Mouse (Mus musculus) kidney, embryonic 16.5 days (tissue): Measurements from ENCODE around the gene Rps6kc1. TPM values are rescaled to one million over a fixed set of nuclear protein-coding genes. Genes with fewer than 3 reads are reported as not detected.
"Not testable (repeated sequence)": the region's sequence is repeated elsewhere in the genome, so short reads cannot be mapped to it uniquely, and the experiment has no call there.

ENCODE experiments used
- ATAC-seq: fragments of 200-750 bp; cut with Nextera tagmentation; 2 replicates; pipeline ENCODE4 v1.8.0; 2017; ENCODE audit warnings: moderate TSS enrichment; ENCODE audit not compliant: low FRiP score, low TSS enrichment
- H3K27ac ChIP-seq: fragments of 300-500 bp; sonication (generic); 2 replicates; pipeline ENCODE4 v1.5.1; 2014; ENCODE audit warnings: low read length
- H3K27me3 ChIP-seq: fragments of 300-500 bp; sonication (generic); 2 replicates; pipeline ENCODE4 v1.6.1; 2014; ENCODE audit warnings: low read length, control low read depth, mixed read lengths; ENCODE audit not compliant: insufficient read depth
- H3K36me3 ChIP-seq: fragments of 300-500 bp; sonication (generic); 2 replicates; pipeline ENCODE4 v1.6.1; 2014; ENCODE audit warnings: low read length, control low read depth, mixed read lengths; ENCODE audit not compliant: insufficient read depth
- H3K4me1 ChIP-seq: fragments of 300-500 bp; sonication (generic); 2 replicates; pipeline ENCODE4 v1.6.1; 2014; ENCODE audit warnings: low read length, control low read depth, mixed read lengths; ENCODE audit not compliant: insufficient read depth
- H3K4me2 ChIP-seq: fragments of 300-500 bp; sonication (generic); replicated peaks from 2 replicates; pipeline ENCODE4 v1.6.1; 2014; ENCODE audit warnings: low read depth, low read length
- H3K4me3 ChIP-seq: fragments of 300-500 bp; sonication (generic); 2 replicates; pipeline ENCODE4 v1.5.1; 2014; ENCODE audit warnings: mild to moderate bottlenecking, low read length
- H3K9ac ChIP-seq: fragments of 300-500 bp; sonication (generic); replicated peaks from 2 replicates; pipeline ENCODE4 v1.6.1; 2014; ENCODE audit warnings: low read length
- H3K9me3 ChIP-seq: fragments of 300-500 bp; sonication (generic); 2 replicates; pipeline ENCODE4 v1.6.1; 2016; ENCODE audit warnings: low read length, control low read depth
- WGBS: fragments of 180-500 bp; shearing (Covaris S2); extraction: QIAGEN DNeasy Blood & Tissue Kit; methylation state at CpG from one replicate; pipeline ENCODE4 v1.1.7; 2014; 5-methylcytosine and 5-hydroxymethylcytosine counted together
- polyA plus RNA-seq: library from polyadenylated mRNA; unstranded; fragments of >200 nt; fragmentation: Nextera tagmentation; extraction: Ambion mirVana; gene quantifications from 2 replicates; pipeline ENCODE4 v1.2.1, GENCODE M21; 2015

The Rps6kc1 gene
- polyA plus RNA-seq, 1 experiment from 2014 or later, result 14.4 TPM

- no peaks in the 10 kb centered on the region for H3K27me3 ChIP-seq
- no peaks in the 10 kb centered on the region for H3K9me3 ChIP-seq
- H3K27ac ChIP-seq, result peak overlapping the region; percentile 98
- peaks cover 4% of the 10 kb centered on the region; the same call in 1 of the 2 replicates for H3K36me3 ChIP-seq
- H3K9ac ChIP-seq, result peak overlapping the region; percentile 93
- H3K4me3 ChIP-seq, result peak overlapping the region; percentile 77
- WGBS, result 5% methylated on average over 27 of the region's 27 CpGs
- peaks cover 11% of the 10 kb centered on the region; the same call in 1 of the 2 replicates for H3K4me1 ChIP-seq
- H3K4me2 ChIP-seq, result peak overlapping the region; percentile 57
- ATAC-seq, result peak; percentile 28
Observed at GRCm38 (mm10) chr1:190929010-190929695, 17.6 kb upstream of the Rps6kc1 start.

DNA sequence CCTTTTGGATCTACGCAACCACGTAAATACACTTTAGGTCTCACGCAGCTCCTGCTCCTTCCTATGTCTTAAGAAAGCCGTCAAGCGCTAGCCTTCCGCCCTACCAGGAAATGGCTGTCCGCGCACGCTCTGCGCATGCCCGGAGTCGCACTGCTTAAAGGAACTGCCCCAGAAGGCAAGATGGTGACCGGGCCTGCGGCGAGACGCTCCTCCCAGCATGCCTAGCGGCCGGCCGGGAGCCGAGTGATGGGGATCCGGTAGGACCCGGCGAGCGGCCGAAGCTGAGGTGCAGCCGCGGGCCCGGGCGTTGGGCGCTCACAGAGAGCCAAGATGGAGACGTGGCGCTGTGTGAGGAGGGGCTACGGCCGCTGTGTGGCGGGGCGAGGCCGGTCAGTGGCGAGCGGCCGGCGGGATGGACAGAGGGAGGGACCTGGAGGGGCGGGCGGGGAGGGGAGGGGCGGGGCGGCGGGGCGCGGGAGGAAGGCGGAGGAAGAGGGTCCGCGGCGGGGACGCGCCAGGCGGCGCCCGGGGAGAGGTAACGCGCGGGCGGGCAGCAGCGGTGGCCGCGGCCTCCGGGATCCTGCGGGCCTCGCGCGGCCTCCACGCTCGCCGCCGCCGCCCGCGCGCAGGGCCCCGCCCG, 16.9 kb upstream of the Rps6kc1 start:
- H3K4me1 ChIP-seq, result peaks cover 11% of the 10 kb centered on the region; the same call in 1 of the 2 replicates
- no peaks in the 10 kb centered on the region for H3K9me3 ChIP-seq
- H3K9ac ChIP-seq, result peak overlapping the region; percentile 93
- no peaks in the 10 kb centered on the region for H3K27me3 ChIP-seq
- under 1% methylated on average over 31 of the region's 79 CpGs for WGBS
- H3K27ac ChIP-seq, result peak overlapping the region; percentile 98
- no peaks in the 10 kb centered on the region for H3K36me3 ChIP-seq
- ATAC-seq, result peak; percentile 98
- peak overlapping the region; percentile 77 for H3K4me3 ChIP-seq
- peak overlapping the region; percentile 62 for H3K4me2 ChIP-seq

DNA sequence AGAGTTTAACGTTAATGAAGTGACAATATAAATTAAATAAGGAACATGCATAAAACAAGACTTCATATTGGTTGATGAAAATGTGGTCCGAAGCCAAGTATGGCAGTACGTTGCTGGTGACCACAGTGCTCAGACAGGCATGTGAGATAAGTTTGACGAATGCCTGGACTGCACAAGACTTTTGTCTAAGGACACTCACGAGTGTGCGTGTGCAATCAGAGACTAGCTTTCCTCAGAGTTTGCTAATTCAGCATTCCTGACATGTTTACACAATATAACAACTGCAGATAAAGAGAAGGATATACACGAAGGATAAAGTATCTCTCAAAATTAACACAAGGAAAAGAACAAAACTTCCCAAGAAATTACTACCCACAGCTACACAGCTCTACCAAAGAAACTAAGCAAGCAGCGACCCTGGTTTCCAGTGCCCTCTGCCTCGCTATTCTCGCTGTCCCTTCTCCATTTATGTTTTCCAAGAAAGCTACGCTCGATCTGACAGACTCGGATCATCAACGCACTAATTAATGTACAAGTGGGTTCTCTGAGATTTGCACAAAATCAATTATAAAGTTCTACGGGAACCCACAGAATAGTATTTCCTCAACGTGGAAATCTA, 16.3 kb upstream of the Rps6kc1 start:
- peak; percentile 5 for ATAC-seq
- Histone ChIP-seq H3K27ac (peak overlapping the region; percentile 98), H3K4me1 (peaks cover 11% of the 10 kb centered on the region; the same call in 1 of the 2 replicates), H3K27me3 (no peaks in the 10 kb centered on the region), H3K9me3 (no peaks in the 10 kb centered on the region), H3K4me2 (peak overlapping the region; percentile 62), H3K36me3 (no peaks in the 10 kb centered on the region), H3K4me3 (peak overlapping the region; percentile 77), H3K9ac (peak overlapping the region; percentile 93)
- WGBS, result 14% methylated on average over 16 of the region's 16 CpGs

DNA sequence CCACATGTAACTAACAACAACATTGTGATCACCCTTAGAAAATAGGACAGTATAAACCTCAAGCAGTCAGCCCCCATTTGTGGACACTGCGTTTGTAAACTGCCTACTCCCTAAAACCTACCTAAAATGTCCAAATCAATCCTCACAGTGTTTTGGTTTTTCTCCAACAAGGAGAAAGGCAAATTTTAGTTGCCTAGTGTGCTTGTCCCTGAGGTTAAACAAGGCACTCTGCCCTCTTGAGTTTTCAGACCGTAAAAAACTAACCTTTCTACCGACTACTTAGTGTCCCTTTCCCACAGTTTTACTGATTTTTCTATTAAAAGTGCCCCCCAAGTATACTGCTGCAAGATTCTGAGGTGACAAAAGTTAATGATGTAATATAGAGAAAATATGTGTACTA, 15.7 kb upstream of the Rps6kc1 start:
- Histone ChIP-seq H3K9me3 (no peaks in the 10 kb centered on the region), H3K27me3 (no peaks in the 10 kb centered on the region), H3K27ac (no peak overlapping the region), H3K4me3 (no peak overlapping the region), H3K4me1 (peaks cover 11% of the 10 kb centered on the region; the same call in 1 of the 2 replicates), H3K36me3 (no peaks in the 10 kb centered on the region), H3K9ac (no peak overlapping the region), H3K4me2 (no peak overlapping the region; the same call in 1 of the 2 replicates)
- 88% methylated on average over 3 of the region's 3 CpGs for WGBS
- ATAC-seq, result no peak

DNA sequence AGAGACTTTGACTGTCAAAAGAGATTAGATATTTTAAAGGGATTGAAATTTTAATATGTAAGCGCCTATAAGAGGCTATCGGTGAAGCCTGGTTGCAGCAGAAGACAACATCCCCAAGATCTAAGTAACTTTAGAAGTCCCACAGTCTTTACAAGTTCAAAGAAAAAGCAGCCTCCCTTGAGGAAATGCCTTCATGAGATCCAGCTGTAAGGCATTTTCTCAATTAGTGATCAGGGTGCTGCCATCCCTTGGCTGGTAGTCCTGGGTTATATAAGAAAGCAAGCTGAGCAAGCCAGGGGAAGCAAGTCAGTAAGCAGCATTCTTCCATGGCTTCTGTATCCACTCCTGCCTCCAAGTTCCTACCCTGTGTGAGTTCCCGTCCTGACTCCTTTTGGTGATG, 13.2 kb upstream of the Rps6kc1 start, which contains the start of gene Angel2:
Angel2 (plus strand) TSS at position 301 of the 400 bp plus-strand sequence.
- not testable (repeated sequence) for H3K4me1 ChIP-seq, H3K9me3 ChIP-seq, H3K27ac ChIP-seq, H3K36me3 ChIP-seq, H3K9ac ChIP-seq, ATAC-seq, H3K4me3 ChIP-seq, H3K27me3 ChIP-seq, H3K4me2 ChIP-seq
- WGBS, result 82% methylated on average over 3 of the region's 3 CpGs

DNA sequence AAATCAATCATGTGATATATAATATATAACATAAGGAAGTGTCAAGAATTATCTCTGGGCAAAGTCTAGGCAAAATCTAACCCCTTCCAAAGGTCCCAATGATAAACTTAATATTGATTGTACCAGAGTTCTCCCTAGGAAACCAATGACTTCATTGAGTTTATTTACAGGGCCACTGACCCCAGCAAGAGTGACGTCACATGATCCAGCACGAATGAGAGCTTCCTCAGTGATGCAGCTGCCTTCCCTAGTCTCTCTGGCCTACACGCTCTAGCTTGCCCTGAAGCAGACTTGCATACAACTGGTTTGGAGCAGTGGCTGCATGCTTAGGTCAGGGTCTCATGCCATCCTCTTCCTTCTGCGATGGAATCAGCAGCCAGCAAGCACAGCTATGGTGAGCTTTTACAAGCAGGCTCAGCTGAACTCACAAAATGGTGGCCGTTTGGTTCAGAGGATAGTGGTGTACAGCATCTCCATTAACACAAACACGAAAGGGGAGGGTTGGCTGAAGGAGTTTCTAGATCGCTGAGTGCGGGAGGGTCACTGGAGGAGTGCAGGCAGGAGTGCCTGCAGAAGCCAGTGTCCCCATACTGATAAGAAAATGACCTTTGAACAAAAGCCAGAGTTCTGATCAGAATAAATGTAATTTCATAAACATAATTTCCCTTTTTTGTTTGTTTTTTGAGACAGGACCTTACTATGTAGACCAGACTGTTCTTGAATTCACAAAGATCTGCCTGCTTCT, 8.3 kb upstream of the Rps6kc1 start:
- H3K27me3 ChIP-seq, result no peaks in the 10 kb centered on the region
- 64% methylated on average over 8 of the region's 8 CpGs for WGBS
- ATAC-seq, result no peak
- H3K4me1 ChIP-seq, result no peaks in the 10 kb centered on the region
- H3K4me2 ChIP-seq, result no peak overlapping the region
- H3K4me3 ChIP-seq, result no peak overlapping the region
- no peaks in the 10 kb centered on the region for H3K36me3 ChIP-seq
- no peaks in the 10 kb centered on the region for H3K9me3 ChIP-seq
- H3K9ac ChIP-seq, result no peak overlapping the region
- H3K27ac ChIP-seq, result no peak overlapping the region

DNA sequence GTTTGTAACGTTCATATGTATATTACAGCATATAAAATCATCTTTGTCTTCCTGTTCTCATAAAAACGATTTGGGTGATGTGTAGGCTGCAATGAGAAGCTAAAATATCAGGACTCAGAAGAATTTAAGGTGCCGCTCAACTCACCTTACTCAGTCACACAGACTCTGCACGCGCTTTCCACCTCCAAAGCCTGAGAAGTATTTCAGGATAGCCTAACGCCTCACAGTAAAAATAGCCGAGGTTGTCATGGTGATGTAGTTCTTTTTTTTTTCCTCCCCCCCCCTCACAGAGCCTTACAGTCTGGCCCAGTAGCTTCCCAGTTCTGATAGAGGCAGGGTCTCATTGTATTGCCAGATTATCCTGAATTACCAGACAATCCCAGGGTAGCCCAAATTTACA, 7.4 kb upstream of the Rps6kc1 start:
- H3K36me3 ChIP-seq, result no peaks in the 10 kb centered on the region
- no peak overlapping the region for H3K9ac ChIP-seq
- no peaks in the 10 kb centered on the region for H3K27me3 ChIP-seq
- no peak for ATAC-seq
- no peak overlapping the region for H3K27ac ChIP-seq
- WGBS, result 64% methylated on average over 7 of the region's 7 CpGs
- no peak overlapping the region for H3K4me3 ChIP-seq
- H3K4me1 ChIP-seq, result no peaks in the 10 kb centered on the region
- no peaks in the 10 kb centered on the region for H3K9me3 ChIP-seq
- H3K4me2 ChIP-seq, result no peak overlapping the region

- no peaks in the 10 kb centered on the region for H3K9me3 ChIP-seq
- no peak for ATAC-seq
- 55% methylated on average over 1 of the region's 1 CpGs for WGBS
- peaks cover 10% of the 10 kb centered on the region; the same call in 1 of the 2 replicates for H3K4me1 ChIP-seq
- no peaks in the 10 kb centered on the region for H3K36me3 ChIP-seq
- H3K27ac ChIP-seq, result no peak overlapping the region
- no peak overlapping the region for H3K4me2 ChIP-seq
- H3K4me3 ChIP-seq, result no peak overlapping the region
- no peak overlapping the region for H3K9ac ChIP-seq
- no peaks in the 10 kb centered on the region for H3K27me3 ChIP-seq
Observed at GRCm38 (mm10) chr1:190912623-190913022, 1.1 kb upstream of the Rps6kc1 start.

DNA sequence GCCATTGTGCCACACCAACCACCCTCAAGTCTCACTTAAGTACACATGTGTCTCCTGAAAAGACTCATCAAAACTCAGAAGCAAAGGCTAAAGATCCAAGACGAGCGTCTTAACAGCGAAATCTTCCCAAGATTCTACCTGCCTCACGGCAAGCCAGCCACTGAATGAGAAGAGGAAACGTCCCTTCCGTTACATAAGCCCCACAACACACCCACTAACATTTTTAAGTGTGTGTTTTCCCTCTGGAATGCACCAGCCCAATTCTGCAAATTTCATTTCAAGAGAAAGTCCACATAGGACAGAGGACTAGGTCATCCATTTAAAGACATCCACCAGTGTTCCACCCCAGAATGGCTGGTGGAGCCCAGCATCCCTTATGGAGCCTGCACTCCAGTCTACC, 734 bp downstream of the Rps6kc1 start:
- Histone ChIP-seq H3K4me1 (peaks cover 10% of the 10 kb centered on the region; the same call in 1 of the 2 replicates), H3K27me3 (no peaks in the 10 kb centered on the region), H3K4me3 (peak overlapping the region; percentile 90), H3K4me2 (peak overlapping the region; percentile 88), H3K9ac (peak overlapping the region; percentile 82), H3K36me3 (no peaks in the 10 kb centered on the region), H3K9me3 (no peaks in the 10 kb centered on the region), H3K27ac (no peak overlapping the region)
- 74% methylated on average over 6 of the region's 6 CpGs for WGBS
- no peak for ATAC-seq
